Mouse (Mus musculus): ENCODE data around the gene Ube2a. TPM values are rescaled to one million over a fixed set of nuclear protein-coding genes. Genes with fewer than 3 reads are reported as not detected.
"Not testable (repeated sequence)": the region's sequence is repeated elsewhere in the genome, so short reads cannot be mapped to it uniquely, and the experiment has no call there.

Ube2a gene
- polyA plus RNA-seq, 1 experiment from 2014 or later: 115 TPM

GRCm38 (mm10) chrX:36847152-36847551 is 26.5 kb upstream of the Ube2a start:
- ATAC-seq (ENCODE audit: low FRiP score, low read depth): no peak
- no peak overlapping the region for H3K27ac ChIP-seq (replicated peaks)
- no peak overlapping the region for H3K4me3 ChIP-seq
- H3K27me3 ChIP-seq: no peaks in the 10 kb centered on the region
- H3K4me2 ChIP-seq: no peak overlapping the region
- no peaks in the 10 kb centered on the region for H3K36me3 ChIP-seq
- 85% methylated on average over 1 of the region's 1 CpGs for WGBS
- H3K4me1 ChIP-seq (replicated peaks): no peaks in the 10 kb centered on the region
- no peaks in the 10 kb centered on the region for H3K9me3 ChIP-seq
- H3K9ac ChIP-seq: no peak overlapping the region

DNA sequence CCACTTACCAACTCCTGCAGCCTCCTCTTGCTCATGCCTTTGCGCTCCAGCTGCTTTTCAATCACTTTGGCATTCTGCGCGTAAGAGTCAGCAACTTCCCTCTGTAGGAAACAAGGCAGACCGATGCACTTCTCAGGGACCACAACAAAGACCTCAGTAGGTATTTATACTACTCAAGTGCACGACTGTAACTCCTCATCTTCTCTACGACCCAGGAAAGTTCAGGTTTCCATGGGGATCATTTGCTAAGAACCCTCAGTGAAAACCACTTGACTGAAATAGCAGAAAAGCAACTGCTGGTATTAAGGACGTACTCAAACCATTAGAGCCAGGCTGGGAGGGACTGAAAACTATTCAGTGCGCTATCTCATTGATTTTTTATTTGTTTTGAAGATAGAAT is 21.1 kb upstream of the Ube2a start:
- Histone ChIP-seq H3K9ac (no peak overlapping the region), H3K4me3 (no peak overlapping the region), H3K9me3 (no peaks in the 10 kb centered on the region), H3K36me3 (no peaks in the 10 kb centered on the region), H3K4me2 (no peak overlapping the region), H3K4me1 (replicated peaks) (no peaks in the 10 kb centered on the region), H3K27ac (replicated peaks) (no peak overlapping the region), H3K27me3 (no peaks in the 10 kb centered on the region)
- no peak for ATAC-seq (ENCODE audit: low FRiP score, low read depth)
- 88% methylated on average over 8 of the region's 8 CpGs for WGBS

GRCm38 (mm10) chrX:36863766-36864608 is 9.7 kb upstream of the Ube2a start:
- Histone ChIP-seq H3K36me3 (no peaks in the 10 kb centered on the region), H3K9me3 (no peaks in the 10 kb centered on the region), H3K4me2 (peak overlapping the region; percentile 56), H3K9ac (peak overlapping the region; percentile 41; the same call in 1 of the 2 replicates), H3K4me1 (replicated peaks) (peaks cover 12% of the 10 kb centered on the region; the same call in 1 of the 2 replicates), H3K27ac (replicated peaks) (peak overlapping the region; percentile 70), H3K4me3 (peak overlapping the region; percentile 46), H3K27me3 (no peaks in the 10 kb centered on the region)
- WGBS: 16% methylated on average over 42 of the region's 44 CpGs
- peak; percentile 94 for ATAC-seq (ENCODE audit: low FRiP score, low read depth)

- no peaks in the 10 kb centered on the region for H3K9me3 ChIP-seq
- no peaks in the 10 kb centered on the region for H3K36me3 ChIP-seq
- no peaks in the 10 kb centered on the region for H3K27me3 ChIP-seq
- WGBS: 58% methylated on average over 8 of the region's 8 CpGs
- H3K4me3 ChIP-seq: peak overlapping the region; percentile 46
- no peak overlapping the region for H3K9ac ChIP-seq
- H3K27ac ChIP-seq (replicated peaks): no peak overlapping the region
- H3K4me1 ChIP-seq (replicated peaks): peaks cover 12% of the 10 kb centered on the region; the same call in 1 of the 2 replicates
- peak overlapping the region; percentile 43 for H3K4me2 ChIP-seq
- ATAC-seq (ENCODE audit: low FRiP score, low read depth): no peak
Observed at GRCm38 (mm10) chrX:36864609-36865328, 8.9 kb upstream of the Ube2a start.

GRCm38 (mm10) chrX:36870372-36870771 is 3.3 kb upstream of the Ube2a start:
- Histone ChIP-seq H3K27me3 (no peaks in the 10 kb centered on the region), H3K27ac (replicated peaks) (no peak overlapping the region), H3K9ac (no peak overlapping the region), H3K4me2 (no peak overlapping the region), H3K4me1 (replicated peaks) (peaks cover 1% of the 10 kb centered on the region), H3K4me3 (no peak overlapping the region), H3K36me3 (no peaks in the 10 kb centered on the region), H3K9me3 (no peaks in the 10 kb centered on the region)
- ATAC-seq (ENCODE audit: low FRiP score, low read depth): no peak
- 82% methylated on average over 3 of the region's 3 CpGs for WGBS

- WGBS: 15% methylated on average over 54 of the region's 57 CpGs
Observed at GRCm38 (mm10) chrX:36874178-36874696, 537 bp downstream of the Ube2a start.

GRCm38 (mm10) chrX:36874704-36875128 is 1.0 kb downstream of the Ube2a start:
- Histone ChIP-seq H3K9ac (peak overlapping the region; percentile 64), H3K9me3 (no peaks in the 10 kb centered on the region), H3K4me2 (peak overlapping the region; percentile 59), H3K4me3 (peak overlapping the region; percentile 73), H3K36me3 (no peaks in the 10 kb centered on the region), H3K27ac (replicated peaks) (peak overlapping the region; percentile 80), H3K27me3 (no peaks in the 10 kb centered on the region), H3K4me1 (replicated peaks) (peaks cover 4% of the 10 kb centered on the region)
- 11% methylated on average over 29 of the region's 36 CpGs for WGBS
- ATAC-seq (ENCODE audit: low FRiP score, low read depth): peak; percentile 50; the same call in 1 of the 2 replicates

More at GRCm38 (mm10) chrX:36874178-36874696, 537 bp downstream of the Ube2a start:
- peak; percentile 96 for ATAC-seq (ENCODE audit: low FRiP score, low read depth)
- no peaks in the 10 kb centered on the region for H3K36me3 ChIP-seq
- H3K9ac ChIP-seq: peak overlapping the region; percentile 64
- H3K27ac ChIP-seq (replicated peaks): peak overlapping the region; percentile 80
- no peaks in the 10 kb centered on the region for H3K27me3 ChIP-seq
- peak overlapping the region; percentile 59 for H3K4me2 ChIP-seq
- peak overlapping the region; percentile 73 for H3K4me3 ChIP-seq
- no peaks in the 10 kb centered on the region for H3K9me3 ChIP-seq
- peaks cover 4% of the 10 kb centered on the region for H3K4me1 ChIP-seq (replicated peaks)

DNA sequence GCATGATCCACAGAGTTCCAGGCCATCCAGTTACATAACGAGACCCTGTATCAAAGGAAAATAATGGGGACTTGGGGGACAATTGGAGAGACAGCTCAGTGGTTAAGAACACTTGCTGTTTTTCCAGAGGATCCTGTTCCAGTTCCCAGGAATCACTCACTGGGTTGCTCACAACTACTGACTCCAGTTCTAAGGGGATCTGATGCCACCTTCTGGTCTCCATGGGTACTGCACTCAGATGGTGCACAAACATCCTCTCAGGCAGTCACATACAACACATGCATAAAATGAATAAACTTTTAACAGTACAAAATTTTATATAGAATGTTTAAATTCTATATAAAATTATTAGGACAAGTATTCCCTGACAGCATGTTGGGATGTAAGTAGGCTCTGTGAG is 11.0 kb downstream of the Ube2a start:
- H3K4me1 ChIP-seq (replicated peaks): no peaks in the 10 kb centered on the region
- peaks cover 4% of the 10 kb centered on the region for H3K36me3 ChIP-seq
- no peak overlapping the region for H3K9ac ChIP-seq
- no peaks in the 10 kb centered on the region for H3K27me3 ChIP-seq
- no peak for ATAC-seq (ENCODE audit: low FRiP score, low read depth)
- WGBS: 93% methylated on average over 1 of the region's 1 CpGs
- H3K27ac ChIP-seq (replicated peaks): no peak overlapping the region
- no peak overlapping the region for H3K4me3 ChIP-seq
- H3K4me2 ChIP-seq: no peak overlapping the region
- H3K9me3 ChIP-seq: no peaks in the 10 kb centered on the region

- H3K9me3 ChIP-seq; ATAC-seq (ENCODE audit: low FRiP score, low read depth); H3K27me3 ChIP-seq; H3K9ac ChIP-seq; H3K4me2 ChIP-seq; H3K27ac ChIP-seq (replicated peaks); H3K4me3 ChIP-seq; H3K36me3 ChIP-seq; H3K4me1 ChIP-seq (replicated peaks): not testable (repeated sequence)
- WGBS: 28% methylated on average over 1 of the region's 1 CpGs
Observed at GRCm38 (mm10) chrX:36898931-36899330, 25.2 kb downstream of the Ube2a start.

DNA sequence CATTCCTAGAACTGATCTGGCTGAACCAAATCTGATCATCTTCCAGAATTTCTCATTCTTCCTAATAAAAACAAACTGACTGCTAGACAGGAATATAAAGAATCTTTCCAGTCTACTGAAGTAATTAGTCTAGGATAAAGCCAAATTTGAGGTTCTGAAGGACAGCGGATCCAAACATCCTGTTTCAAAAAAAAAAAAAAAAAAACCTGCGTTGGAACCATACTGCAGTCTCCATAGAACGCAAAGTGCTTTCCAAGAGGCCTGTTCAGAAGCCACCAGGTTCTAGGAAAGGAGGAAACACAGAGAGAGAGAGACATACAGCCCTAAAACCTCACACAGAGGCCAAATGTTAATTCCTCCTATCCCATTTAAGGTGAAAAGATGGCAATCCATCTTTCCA is 28.0 kb downstream of the Ube2a start:
- Histone ChIP-seq H3K9ac (peak overlapping the region; percentile 68), H3K9me3 (no peaks in the 10 kb centered on the region), H3K36me3 (no peaks in the 10 kb centered on the region), H3K4me1 (replicated peaks) (peaks cover 9% of the 10 kb centered on the region), H3K4me2 (peak overlapping the region; percentile 55), H3K27me3 (no peaks in the 10 kb centered on the region), H3K27ac (replicated peaks) (peak overlapping the region; percentile 87), H3K4me3 (peak overlapping the region; percentile 58)
- no peak for ATAC-seq (ENCODE audit: low FRiP score, low read depth)
- 27% methylated on average over 3 of the region's 3 CpGs for WGBS

DNA sequence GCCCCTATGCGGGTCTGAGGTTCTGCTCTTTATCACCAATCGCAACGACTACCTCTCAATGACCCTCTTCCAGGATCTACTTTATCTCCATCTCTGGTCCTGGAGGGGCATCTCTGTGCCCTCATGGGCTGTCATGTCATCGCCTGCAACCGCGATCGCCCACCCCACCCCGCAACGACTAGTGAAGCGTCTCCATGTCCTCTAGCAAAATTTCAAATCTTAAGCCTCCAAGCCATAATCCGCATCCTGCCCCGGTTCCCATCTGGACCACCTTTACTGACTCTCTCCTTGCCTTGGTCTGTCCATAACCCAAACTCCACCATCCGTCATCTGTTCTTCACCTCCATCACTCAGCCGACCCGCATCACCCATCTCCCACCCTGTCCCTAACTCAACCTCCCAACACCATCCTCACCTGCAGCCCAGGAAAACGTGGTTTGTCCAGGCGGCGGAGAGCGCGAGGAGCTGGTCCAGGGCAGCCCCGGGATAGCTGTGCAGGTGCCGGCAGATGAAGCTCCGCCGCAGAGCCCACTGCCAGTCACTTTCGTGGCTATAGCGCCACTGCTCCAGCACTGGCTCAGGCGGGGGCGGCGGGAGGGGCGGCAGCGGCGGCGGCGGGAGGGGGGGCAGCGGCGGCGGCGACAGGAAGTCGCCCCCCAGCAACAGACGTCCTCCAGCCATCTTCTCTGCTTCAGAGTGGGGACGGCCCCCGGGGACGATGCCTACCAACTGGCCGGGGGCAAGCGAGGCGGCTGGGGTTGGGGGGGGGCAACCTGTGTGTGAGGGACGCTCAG is 28.8 kb downstream of the Ube2a start, which contains the start of gene Nkrf:
TSS of gene Nkrf (minus strand) at position 579 of the 794 bp plus-strand sequence.
- Histone ChIP-seq H3K27ac (replicated peaks) (peak within 1 kb of the TSS; percentile 87), H3K27me3 (no peaks in the 10 kb centered on the region), H3K4me3 (peak within 1 kb of the TSS; percentile 58), H3K36me3 (no peaks in the 10 kb centered on the region), H3K9ac (peak within 1 kb of the TSS; percentile 68), H3K4me2 (peak within 1 kb of the TSS; percentile 55), H3K9me3 (no peaks in the 10 kb centered on the region), H3K4me1 (replicated peaks) (peaks cover 9% of the 10 kb centered on the region)
- ATAC-seq (ENCODE audit: low FRiP score, low read depth): peak; percentile 76
- 19% methylated on average over 43 of the region's 47 CpGs for WGBS
